Mouse (Mus musculus) thymus, adult 18-20 months (tissue): ENCODE data around the gene Snrnp25.

Experiments used
- DNase-seq, 2 experiments: peaks; one replicate each; pipeline ENCODE4 v3.0.0; 2022; ENCODE audit warnings: mixed read lengths in 2 of 2

Snrnp25 gene

DNA sequence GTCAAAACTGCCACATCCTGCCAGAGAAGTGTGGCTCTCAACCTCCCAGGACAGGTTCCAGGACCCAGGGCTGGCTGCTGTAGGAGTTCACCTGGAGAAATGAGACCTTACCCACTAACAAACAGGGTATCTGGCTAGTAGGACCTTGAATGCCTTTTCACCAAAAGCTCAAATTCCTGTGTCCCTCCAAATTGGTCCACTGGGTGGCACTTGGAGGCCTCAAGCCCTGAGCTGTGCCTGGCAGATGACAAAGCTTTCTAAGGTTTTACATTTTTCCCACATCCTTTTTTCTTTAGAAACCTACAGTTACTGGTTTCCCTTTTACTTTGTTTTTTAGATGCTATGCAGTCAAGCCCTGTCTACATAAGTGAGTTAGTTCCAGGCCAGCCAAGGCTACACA lies 41.9 kb downstream of the Snrnp25 start:
- no peak for DNase-seq

DNA sequence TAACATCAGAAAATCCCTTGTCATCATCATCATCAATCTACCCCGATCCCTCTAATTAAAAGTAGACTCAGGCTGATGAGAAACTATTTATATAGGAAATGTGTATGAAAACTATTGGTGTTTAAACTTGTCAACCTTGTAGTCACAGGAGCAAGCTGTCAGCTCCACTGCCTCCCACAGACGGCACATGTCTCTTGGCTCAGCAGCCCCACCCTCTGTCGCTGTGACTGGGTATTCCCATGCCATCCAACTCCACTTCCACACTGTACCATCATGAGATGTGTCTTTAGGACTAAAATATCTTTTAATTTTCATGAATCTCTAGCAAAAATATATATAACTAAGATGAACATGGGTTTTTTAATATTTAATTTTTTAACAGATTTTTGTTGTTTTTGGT lies 43.1 kb downstream of the Snrnp25 start:
- DNase-seq = no peak

DNA sequence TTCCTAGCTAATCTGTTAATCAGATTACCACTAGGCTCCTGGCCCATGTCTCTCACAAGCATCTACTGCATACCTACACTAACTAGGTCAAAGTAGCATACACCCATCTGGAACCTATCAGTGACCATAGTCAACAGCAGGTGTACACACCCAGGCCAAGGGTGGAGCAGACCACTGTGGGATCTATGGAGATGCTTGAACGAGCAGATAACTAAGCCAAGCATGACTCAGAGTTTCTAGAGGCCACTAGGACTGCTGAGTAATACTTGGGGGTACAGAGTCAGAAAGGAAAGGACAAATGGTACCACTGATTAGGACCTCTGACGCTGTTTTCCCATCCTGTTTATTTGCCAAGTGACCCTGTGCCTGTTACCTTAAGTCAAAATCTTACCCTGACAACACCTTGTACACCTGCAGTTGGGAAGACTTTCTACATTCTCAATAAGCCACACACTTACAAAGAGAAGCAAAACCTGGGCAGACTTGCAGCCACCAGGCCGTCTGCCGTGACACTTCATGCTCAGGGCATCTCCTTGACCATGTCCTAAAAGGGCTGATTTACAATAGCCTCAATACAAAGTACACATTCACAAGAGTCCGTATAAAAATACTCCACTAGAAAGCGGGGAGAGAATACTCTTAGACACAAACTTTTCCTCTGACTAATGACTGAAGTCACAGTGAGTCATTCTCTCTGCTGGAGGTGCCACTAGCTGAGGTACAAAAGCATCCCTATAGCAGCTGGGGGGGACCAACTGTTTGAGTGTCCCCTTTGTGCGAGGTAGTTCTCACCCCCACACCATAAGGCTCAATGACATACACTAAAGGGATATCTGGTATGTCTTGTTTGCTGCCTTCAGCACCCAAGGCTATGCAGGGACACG lies 45.9 kb downstream of the Snrnp25 start:
- no peak for DNase-seq

DNA sequence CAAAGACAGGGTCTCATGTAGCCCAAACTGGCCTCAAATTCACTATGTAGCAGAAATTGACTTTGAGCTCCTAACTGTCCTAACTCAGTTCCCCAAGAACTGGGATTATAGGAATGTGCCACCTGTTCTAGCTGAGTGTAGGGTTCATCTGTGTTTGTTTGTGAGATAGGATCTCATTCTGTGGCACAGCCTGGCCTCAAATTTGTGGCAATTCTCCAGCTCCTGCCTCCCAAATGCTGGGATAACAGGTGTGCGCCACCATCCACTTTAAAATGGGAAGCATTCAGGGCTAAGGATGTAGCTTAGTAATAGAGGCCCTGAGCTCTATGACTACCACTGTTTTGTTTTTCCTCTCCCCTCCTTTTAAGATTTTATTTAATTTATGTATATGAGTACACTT lies 47.9 kb downstream of the Snrnp25 start:
- no peak for DNase-seq

DNA sequence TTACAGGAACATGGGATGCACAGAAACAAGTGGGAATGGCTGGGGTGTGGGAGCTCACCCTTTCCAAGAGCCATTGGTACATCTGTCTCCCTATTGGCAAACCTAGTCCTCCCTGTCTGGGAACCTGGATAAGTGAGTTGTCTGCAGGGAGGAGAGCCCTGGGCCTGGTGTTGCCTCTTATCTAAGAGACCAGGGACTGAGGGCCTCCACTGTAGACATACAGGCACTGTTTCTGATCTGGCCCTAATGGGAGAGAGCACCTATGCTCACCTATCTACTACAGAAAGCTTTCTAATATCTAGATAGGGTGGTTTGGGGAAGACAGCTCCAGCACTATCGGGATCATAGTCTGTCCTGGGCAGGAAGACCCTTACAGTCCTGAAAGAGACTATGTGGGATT lies 50.9 kb downstream of the Snrnp25 start:
- DNase-seq = no peak

DNA sequence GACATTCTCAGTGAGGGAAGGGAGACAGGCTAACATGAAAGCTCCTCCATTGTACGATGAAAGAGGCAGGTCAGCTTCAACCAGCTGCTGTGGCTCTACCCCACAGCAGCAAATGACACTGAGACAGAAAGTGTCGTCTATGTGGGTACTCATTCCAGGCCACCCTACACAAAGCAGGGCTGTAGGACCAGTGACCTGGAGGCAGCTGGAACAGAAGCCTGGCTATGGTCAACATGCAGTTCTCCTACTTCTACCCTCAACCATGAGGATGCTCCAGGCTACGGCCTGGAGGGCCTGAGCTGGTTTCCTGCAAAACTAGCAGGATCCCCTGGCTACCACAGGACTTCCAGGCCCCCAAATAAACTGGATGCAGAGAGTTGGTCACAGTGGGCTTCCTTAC lies 51.4 kb downstream of the Snrnp25 start:
- DNase-seq = no peak
